Mouse (Mus musculus) regulatory T cell (primary cell): ENCODE measurements around the gene 1700023F06Rik.
"Not testable (repeated sequence)": the region's sequence is repeated elsewhere in the genome, so short reads cannot be mapped to it uniquely, and the experiment has no call there.

Experiments used
- in situ Hi-C: fragments of 300-600 bp; cut with MboI, MseI; formaldehyde crosslinking; loops from one replicate; pipeline ENCODE4 v1.15.1; 2025; ENCODE audit warnings: high pct_unique_total_duplicates

1700023F06Rik gene

DNA sequence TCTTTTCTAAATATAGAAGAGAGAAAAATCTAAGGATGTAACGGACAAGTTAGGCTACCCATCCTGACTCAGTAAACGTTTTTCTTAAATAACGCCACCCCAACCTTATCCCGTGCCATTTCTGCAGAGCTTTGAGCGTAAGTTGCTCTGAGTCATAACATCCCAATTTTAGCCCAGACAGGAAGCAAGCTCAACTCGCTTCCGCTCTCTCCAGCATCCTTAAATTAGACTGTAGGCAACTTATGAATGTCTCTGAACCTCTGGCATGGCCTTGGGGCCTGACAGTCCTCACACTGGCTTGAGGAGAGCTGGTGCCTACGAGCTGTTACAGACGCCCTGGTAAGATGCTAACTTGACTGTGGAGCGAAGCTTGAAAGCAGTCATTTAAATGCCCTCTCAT, 15.1 kb upstream of the 1700023F06Rik start:
- in situ Hi-C loops, result no loop called here

DNA sequence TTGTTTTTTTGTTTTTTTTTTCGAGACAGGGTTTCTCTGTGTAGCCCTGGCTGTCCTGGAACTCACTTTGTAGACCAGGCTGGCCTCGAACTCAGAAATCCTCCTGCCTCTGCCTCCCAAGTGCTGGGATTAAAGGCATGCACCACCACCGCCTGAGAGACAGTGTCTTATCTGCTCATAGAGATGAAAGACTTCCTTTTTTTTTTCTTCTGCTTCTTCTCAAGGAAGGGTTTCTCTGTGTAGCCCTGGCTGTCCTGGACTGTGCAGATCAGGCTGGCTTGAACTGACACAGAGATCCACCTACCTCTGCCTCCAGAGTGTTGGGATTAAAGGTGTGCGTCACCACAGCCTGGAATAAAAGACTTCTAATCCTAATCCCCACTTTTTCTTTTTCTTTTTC, 14.4 kb upstream of the 1700023F06Rik start:
- in situ Hi-C loops, result not testable (repeated sequence)

GRCm38 (mm10) chr11:103221437-103221836, 13.1 kb upstream of the 1700023F06Rik start:
- in situ Hi-C loops, result no loop called here

DNA sequence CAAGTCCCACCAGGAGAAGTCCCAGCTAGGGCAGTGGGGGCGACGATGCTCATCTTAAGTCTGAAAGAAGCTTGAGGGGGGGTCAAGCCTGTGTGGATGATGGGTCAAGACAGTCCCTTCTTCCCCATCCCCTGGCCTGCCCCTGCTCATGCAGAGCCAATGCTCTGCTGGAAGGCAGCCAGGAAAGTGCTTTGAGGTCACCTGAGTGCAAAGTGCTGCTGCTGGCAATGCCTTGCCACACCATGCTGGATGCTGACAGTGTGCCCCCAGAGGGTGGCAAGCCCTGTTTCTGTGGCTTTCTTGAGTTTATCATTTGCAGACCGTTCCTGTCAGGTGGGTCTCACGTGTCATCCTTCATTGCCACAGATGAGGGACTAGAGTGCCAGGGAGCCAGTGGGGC, 11.6 kb upstream of the 1700023F06Rik start:
- in situ Hi-C loops, result no loop called here

DNA sequence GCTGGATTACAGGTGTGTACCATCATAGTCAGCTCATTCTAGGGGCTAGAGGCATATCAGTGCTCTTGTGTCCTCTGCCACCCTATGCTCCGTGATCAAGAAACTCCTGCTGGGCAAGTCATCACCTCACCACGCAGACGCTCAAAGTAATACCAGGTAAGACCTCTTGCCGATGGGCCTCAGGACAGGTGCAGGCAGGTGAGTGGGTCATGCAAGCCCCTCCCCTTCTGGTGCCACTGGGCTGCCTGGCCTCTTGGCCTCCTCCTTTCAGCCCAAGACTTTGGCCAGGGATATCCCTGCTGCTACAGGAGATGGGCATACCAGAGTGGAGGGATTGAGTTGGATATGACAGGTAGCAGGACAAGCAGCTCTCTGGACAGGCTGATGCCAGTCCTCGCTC, 10.9 kb upstream of the 1700023F06Rik start:
- in situ Hi-C loops, result no loop called here

GRCm38 (mm10) chr11:103218517-103218901, 10.2 kb upstream of the 1700023F06Rik start:
- in situ Hi-C loops, result no loop called here

DNA sequence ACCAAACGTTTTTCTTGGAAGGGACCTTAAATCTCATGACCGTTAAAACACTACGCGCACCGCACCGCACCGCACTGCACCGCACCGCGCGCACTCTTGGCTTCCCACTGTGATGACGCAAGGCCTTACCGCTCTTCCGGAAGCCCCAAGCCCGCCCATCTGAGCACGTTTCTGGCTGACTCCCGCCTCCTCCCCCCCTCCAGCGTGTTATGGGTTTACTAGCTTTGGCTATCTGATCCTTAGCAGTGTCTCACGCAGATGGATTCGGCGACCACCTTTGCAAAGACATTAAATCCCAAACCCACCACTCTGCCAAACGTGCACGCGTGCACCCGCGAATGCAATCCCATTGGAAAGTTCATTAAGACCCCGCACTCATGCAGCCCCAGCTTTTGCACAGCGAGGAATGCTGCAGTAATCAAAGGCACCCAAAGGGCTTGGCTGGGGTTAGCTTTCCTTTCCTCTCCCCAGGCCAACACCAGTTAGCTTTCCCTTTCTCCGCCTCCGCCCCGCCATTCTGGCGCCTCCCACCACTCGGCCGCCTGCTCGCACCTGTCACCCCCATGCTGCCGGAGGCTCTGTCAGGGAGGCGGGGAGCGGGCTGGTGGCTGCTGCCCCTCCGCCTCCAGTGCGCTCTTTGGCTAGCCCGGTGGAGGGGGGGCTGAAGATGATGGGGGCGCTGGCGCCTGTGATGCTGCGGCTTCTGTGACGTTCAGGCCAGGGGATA, 9.6 kb upstream of the 1700023F06Rik start, which contains the start of gene Spata32:
Spata32 (minus strand) TSS at position 643 of the 727 bp plus-strand sequence.
- in situ Hi-C loops, result no loop called here

DNA sequence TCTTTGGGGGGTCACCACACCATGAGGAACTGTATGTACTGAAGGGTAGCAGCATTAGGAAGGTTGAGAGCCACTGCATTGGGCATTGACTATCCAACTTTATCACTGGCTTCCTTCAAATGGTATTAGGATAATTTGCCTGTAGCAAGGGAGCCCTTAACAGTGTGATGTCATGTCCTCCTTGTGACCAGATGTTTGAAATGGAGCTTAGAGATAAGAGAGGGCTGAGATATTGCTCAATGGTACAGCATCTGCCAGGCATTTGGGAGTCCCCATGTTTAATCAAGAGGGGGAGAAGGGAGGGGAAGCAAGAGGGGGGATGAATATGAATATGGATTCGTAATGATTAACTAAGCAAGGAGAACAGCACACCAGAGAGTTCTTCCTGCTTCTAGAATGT, 7.0 kb upstream of the 1700023F06Rik start:
- in situ Hi-C loops, result no loop called here

DNA sequence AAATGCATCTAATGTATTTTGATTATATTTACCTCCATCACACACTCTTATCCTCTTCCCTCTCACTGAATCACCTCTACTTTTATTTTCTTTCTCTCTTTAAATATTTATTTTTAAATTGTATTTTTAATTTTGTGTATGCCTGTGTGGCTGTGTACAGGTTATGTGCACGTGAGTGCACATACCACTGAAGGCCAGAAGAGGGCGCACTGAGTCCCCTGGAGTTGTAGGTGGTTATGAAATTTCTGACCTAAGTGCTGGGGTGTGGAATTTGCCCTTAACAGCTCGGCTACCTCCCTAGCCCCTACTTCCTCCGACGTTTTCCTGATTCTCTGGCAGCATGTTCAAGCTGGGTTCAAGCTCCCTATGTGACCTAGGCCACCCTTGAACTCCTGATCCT, 5.4 kb upstream of the 1700023F06Rik start:
- in situ Hi-C loops, result no loop called here

GRCm38 (mm10) chr11:103210291-103210690, 1.9 kb upstream of the 1700023F06Rik start:
- in situ Hi-C loops, result no loop called here

DNA sequence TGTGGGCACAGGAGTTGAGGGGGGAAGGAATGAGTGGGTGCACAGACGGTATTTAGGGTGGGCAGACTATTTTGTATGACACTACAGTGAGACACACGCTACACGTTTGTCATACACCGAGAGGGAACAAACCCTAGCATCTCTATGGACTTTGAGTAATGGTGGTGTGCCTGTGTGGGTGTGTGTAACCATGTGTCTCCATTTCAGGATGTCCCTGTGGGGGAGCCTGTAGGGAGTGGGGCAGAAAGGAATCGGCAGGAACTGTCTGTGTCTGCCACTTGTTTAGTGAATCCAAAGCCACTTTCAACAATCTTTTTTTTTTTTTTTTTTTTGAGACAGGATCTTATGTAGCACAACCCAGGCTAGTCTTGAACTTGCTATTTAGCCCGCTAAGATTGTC, 2.2 kb downstream of the 1700023F06Rik start:
- in situ Hi-C loops, result no loop called here

- in situ Hi-C loops, result no loop called here
These were observed 6.0 kb downstream of the 1700023F06Rik start for GRCm38 (mm10) chr11:103202376-103202775.

- in situ Hi-C loops, result no loop called here
These were observed 6.7 kb downstream of the 1700023F06Rik start for GRCm38 (mm10) chr11:103201664-103202063.

GRCm38 (mm10) chr11:103198911-103199803, 9.2 kb downstream of the 1700023F06Rik start:
- in situ Hi-C loops, result loop anchor here (5.0 kb wide), 1 partner anchor 43 kb away; no protein-coding TSS in a partner anchor

GRCm38 (mm10) chr11:103198339-103198738, 10.0 kb downstream of the 1700023F06Rik start:
- in situ Hi-C loops, result loop anchor here (5.0 kb wide), 1 partner anchor 44 kb away; no protein-coding TSS in a partner anchor

- in situ Hi-C loops, result loop anchor here (5.0 kb wide), 1 partner anchor 45 kb away; no protein-coding TSS in a partner anchor
These were observed 11.0 kb downstream of the 1700023F06Rik start for GRCm38 (mm10) chr11:103197340-103197739.

DNA sequence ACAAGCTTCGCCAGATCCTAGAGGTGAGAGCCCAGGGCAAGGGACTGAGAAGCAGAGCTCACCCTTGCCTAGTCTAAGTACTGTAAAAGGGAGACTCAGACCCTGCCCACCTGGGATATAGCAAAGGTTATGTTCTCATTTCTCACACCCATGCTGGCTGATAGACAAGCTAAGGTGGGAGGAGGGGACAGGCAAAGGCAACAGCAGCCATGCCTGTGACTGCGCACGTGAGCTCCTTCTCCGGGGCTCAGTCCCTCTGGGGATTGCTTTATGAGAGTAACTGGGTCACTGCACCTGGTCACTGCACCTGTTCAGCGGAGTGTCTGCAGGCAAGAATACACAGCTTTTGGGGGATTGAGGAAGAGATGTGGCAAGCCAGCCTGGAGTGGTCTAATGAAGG, 12.7 kb downstream of the 1700023F06Rik start:
- in situ Hi-C loops, result loop anchor here (5.0 kb wide), 1 partner anchor 47 kb away; no protein-coding TSS in a partner anchor

- in situ Hi-C loops, result loop anchor here (5.0 kb wide), 1 partner anchor 47 kb away; no protein-coding TSS in a partner anchor
These were observed 13.1 kb downstream of the 1700023F06Rik start for GRCm38 (mm10) chr11:103195236-103195635.

DNA sequence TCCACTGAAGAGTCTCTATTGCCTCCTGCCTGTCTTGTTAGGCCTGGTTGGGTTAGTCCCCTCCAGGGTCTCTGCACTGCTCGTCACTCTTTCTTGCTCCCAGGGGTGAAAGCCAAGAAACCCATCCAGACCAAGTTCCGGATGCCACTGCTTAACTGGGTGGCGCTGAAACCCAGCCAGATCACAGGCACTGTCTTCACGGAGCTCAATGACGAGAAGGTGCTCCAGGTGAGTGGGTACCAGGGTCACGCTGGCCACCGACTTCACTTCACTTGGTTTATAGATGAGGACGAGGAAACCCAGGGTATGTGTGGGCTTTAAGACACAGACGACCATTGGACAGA, 14.6 kb downstream of the 1700023F06Rik start:
- in situ Hi-C loops, result no loop called here

- in situ Hi-C loops, result no loop called here
These were observed 15.2 kb downstream of the 1700023F06Rik start for GRCm38 (mm10) chr11:103192956-103193824.

GRCm38 (mm10) chr11:103192230-103192955, 16.0 kb downstream of the 1700023F06Rik start:
- in situ Hi-C loops, result no loop called here
